Mouse (Mus musculus) heart, embryonic 13.5 days (tissue): ENCODE data around the gene Fcgr1. TPM values are rescaled to one million over a fixed set of nuclear protein-coding genes. Genes with fewer than 3 reads are reported as not detected.
"Not testable (repeated sequence)": the region's sequence is repeated elsewhere in the genome, so short reads cannot be mapped to it uniquely, and the experiment has no call there.

Experiments used
- ATAC-seq: fragments of 200-750 bp; cut with Nextera tagmentation; 2 replicates; pipeline ENCODE4 v1.8.0; 2017; ENCODE audit warnings: moderate TSS enrichment; ENCODE audit not compliant: insufficient number of reproducible peaks, low FRiP score, low TSS enrichment; ENCODE audit errors: extremely low read depth
- H3K27ac ChIP-seq: fragments of 300-500 bp; sonication (generic); replicated peaks from 2 replicates; pipeline ENCODE4 v1.5.1; 2015; ENCODE audit warnings: moderate library complexity, mild to moderate bottlenecking, inconsistent platforms
- H3K27me3 ChIP-seq: fragments of 300-500 bp; sonication (generic); replicated peaks from 2 replicates; pipeline ENCODE4 v1.6.1; 2015; ENCODE audit warnings: mild to moderate bottlenecking, inconsistent platforms
- H3K36me3 ChIP-seq: fragments of 300-500 bp; sonication (generic); 2 replicates; pipeline ENCODE4 v1.6.1; 2015; ENCODE audit warnings: mild to moderate bottlenecking, inconsistent platforms
- H3K4me1 ChIP-seq: fragments of 300-500 bp; sonication (generic); 2 replicates; pipeline ENCODE4 v1.6.1; 2015; ENCODE audit warnings: inconsistent platforms
- H3K4me2 ChIP-seq: fragments of 300-500 bp; sonication (generic); 2 replicates; pipeline ENCODE4 v1.6.1; 2015; ENCODE audit warnings: inconsistent platforms, mild to moderate bottlenecking, moderate library complexity
- H3K4me3 ChIP-seq: fragments of 300-500 bp; sonication (generic); 2 replicates; pipeline ENCODE4 v1.5.1; 2015; ENCODE audit warnings: moderate library complexity, mild to moderate bottlenecking, inconsistent platforms
- H3K9ac ChIP-seq: fragments of 300-500 bp; sonication (generic); 2 replicates; pipeline ENCODE4 v1.6.1; 2015; ENCODE audit warnings: inconsistent platforms, mild to moderate bottlenecking, moderate library complexity
- H3K9me3 ChIP-seq: fragments of 300-500 bp; sonication (generic); 2 replicates; pipeline ENCODE4 v1.6.1; 2016; ENCODE audit warnings: inconsistent platforms
- WGBS: fragments of 180-500 bp; shearing (Covaris S2); methylation state at CpG from one replicate; pipeline ENCODE4 v1.1.7; 2015; ENCODE audit warnings: mixed read lengths; 5-methylcytosine and 5-hydroxymethylcytosine counted together
- polyA plus RNA-seq: library from polyadenylated mRNA; unstranded; fragments of >200 nt; fragmentation: Nextera tagmentation; extraction: Ambion mirVana; gene quantifications from 2 replicates; pipeline ENCODE4 v1.2.1, GENCODE M21; 2015

Fcgr1 gene
- polyA plus RNA-seq, 1 experiment from 2014 or later = 1.3 TPM

- Histone ChIP-seq H3K36me3 (no peaks in the 10 kb centered on the region), H3K9ac (peak overlapping the region; percentile 61; the same call in 1 of the 2 replicates), H3K27me3 (peaks cover 96% of the 10 kb centered on the region), H3K4me1 (peaks cover 29% of the 10 kb centered on the region), H3K4me3 (peak overlapping the region; percentile 52), H3K27ac (no peak overlapping the region), H3K9me3 (no peaks in the 10 kb centered on the region), H3K4me2 (peak overlapping the region; percentile 76)
- 2% methylated on average over 25 of the region's 25 CpGs for WGBS
- no peak for ATAC-seq
Measured at GRCm38 (mm10) chr3:96333396-96334174, 39.8 kb upstream of the Fcgr1 start.

GRCm38 (mm10) chr3:96332631-96333395 lies 39.0 kb upstream of the Fcgr1 start:
- H3K27ac ChIP-seq = no peak overlapping the region
- no peak overlapping the region for H3K9ac ChIP-seq
- H3K36me3 ChIP-seq = no peaks in the 10 kb centered on the region
- peaks cover 29% of the 10 kb centered on the region for H3K4me1 ChIP-seq
- WGBS = 3% methylated on average over 27 of the region's 27 CpGs
- no peaks in the 10 kb centered on the region for H3K9me3 ChIP-seq
- H3K27me3 ChIP-seq = peaks cover 89% of the 10 kb centered on the region
- peak overlapping the region; percentile 52 for H3K4me3 ChIP-seq
- ATAC-seq = no peak
- H3K4me2 ChIP-seq = peak overlapping the region; percentile 76

GRCm38 (mm10) chr3:96332000-96332399 lies 38.2 kb upstream of the Fcgr1 start:
- peaks cover 87% of the 10 kb centered on the region for H3K27me3 ChIP-seq
- H3K9ac ChIP-seq = peak overlapping the region; percentile 52; the same call in 1 of the 2 replicates
- ATAC-seq = no peak
- H3K9me3 ChIP-seq = no peaks in the 10 kb centered on the region
- WGBS = 24% methylated on average over 14 of the region's 14 CpGs
- peak overlapping the region; percentile 52 for H3K4me3 ChIP-seq
- no peaks in the 10 kb centered on the region for H3K36me3 ChIP-seq
- peak overlapping the region; percentile 76 for H3K4me2 ChIP-seq
- no peak overlapping the region for H3K27ac ChIP-seq
- H3K4me1 ChIP-seq = peaks cover 35% of the 10 kb centered on the region

GRCm38 (mm10) chr3:96331438-96331837 lies 37.7 kb upstream of the Fcgr1 start:
- H3K36me3 ChIP-seq = no peaks in the 10 kb centered on the region
- ATAC-seq = no peak
- H3K9me3 ChIP-seq = no peaks in the 10 kb centered on the region
- no peak overlapping the region for H3K4me2 ChIP-seq
- H3K27me3 ChIP-seq = peaks cover 85% of the 10 kb centered on the region
- H3K4me3 ChIP-seq = no peak overlapping the region
- peaks cover 35% of the 10 kb centered on the region for H3K4me1 ChIP-seq
- H3K27ac ChIP-seq = no peak overlapping the region
- WGBS = 64% methylated on average over 7 of the region's 7 CpGs
- H3K9ac ChIP-seq = no peak overlapping the region

- Histone ChIP-seq H3K27ac (no peak overlapping the region), H3K4me3 (no peak overlapping the region), H3K27me3 (peaks cover 85% of the 10 kb centered on the region), H3K9me3 (no peaks in the 10 kb centered on the region), H3K9ac (no peak overlapping the region), H3K36me3 (no peaks in the 10 kb centered on the region), H3K4me2 (no peak overlapping the region), H3K4me1 (peaks cover 35% of the 10 kb centered on the region)
- 68% methylated on average over 7 of the region's 7 CpGs for WGBS
- no peak for ATAC-seq
Measured at GRCm38 (mm10) chr3:96330603-96331002, 36.8 kb upstream of the Fcgr1 start.

- H3K9ac ChIP-seq = no peak overlapping the region
- 81% methylated on average over 4 of the region's 4 CpGs for WGBS
- H3K27me3 ChIP-seq = peaks cover 84% of the 10 kb centered on the region
Measured at GRCm38 (mm10) chr3:96330181-96330580, 36.4 kb upstream of the Fcgr1 start.

GRCm38 (mm10) chr3:96328730-96329387 lies 35.1 kb upstream of the Fcgr1 start:
- peak overlapping the region; percentile 80; the same call in 1 of the 2 replicates for H3K9ac ChIP-seq
- 16% methylated on average over 15 of the region's 15 CpGs for WGBS
- peak overlapping the region; percentile 73 for H3K4me2 ChIP-seq
- ATAC-seq = no peak
- peaks cover 27% of the 10 kb centered on the region for H3K4me1 ChIP-seq
- H3K27me3 ChIP-seq = peaks cover 86% of the 10 kb centered on the region
- H3K36me3 ChIP-seq = no peaks in the 10 kb centered on the region
- peak overlapping the region; percentile 52 for H3K4me3 ChIP-seq
- no peak overlapping the region for H3K27ac ChIP-seq
- no peaks in the 10 kb centered on the region for H3K9me3 ChIP-seq

More at GRCm38 (mm10) chr3:96330181-96330580, 36.4 kb upstream of the Fcgr1 start:
- H3K9me3 ChIP-seq = no peaks in the 10 kb centered on the region
- H3K4me1 ChIP-seq = peaks cover 35% of the 10 kb centered on the region
- no peak overlapping the region for H3K4me2 ChIP-seq
- no peak overlapping the region for H3K4me3 ChIP-seq
- no peaks in the 10 kb centered on the region for H3K36me3 ChIP-seq
- no peak for ATAC-seq
- no peak overlapping the region for H3K27ac ChIP-seq

GRCm38 (mm10) chr3:96328060-96328729 lies 34.4 kb upstream of the Fcgr1 start:
- under 1% methylated on average over 49 of the region's 49 CpGs for WGBS
- H3K9me3 ChIP-seq, H3K36me3 ChIP-seq, H3K27ac ChIP-seq: not testable (repeated sequence)
- peak overlapping the region; percentile 52 for H3K4me3 ChIP-seq
- peak overlapping the region; percentile 73 for H3K4me2 ChIP-seq
- peak overlapping the region; percentile 80 for H3K9ac ChIP-seq
- ATAC-seq = peak; percentile 78; the same call in 1 of the 2 replicates
- H3K27me3 ChIP-seq = peaks cover 85% of the 10 kb centered on the region
- peaks cover 21% of the 10 kb centered on the region for H3K4me1 ChIP-seq

GRCm38 (mm10) chr3:96327647-96328046 lies 33.9 kb upstream of the Fcgr1 start:
- H3K27ac ChIP-seq = no peak overlapping the region
- 0 out of 2 replicates have a peak, but pooled peaks have one; percentile 10 for ATAC-seq
- peak overlapping the region; percentile 80 for H3K9ac ChIP-seq

GRCm38 (mm10) chr3:96327131-96327530 lies 33.4 kb upstream of the Fcgr1 start:
- Histone ChIP-seq H3K9me3 (no peaks in the 10 kb centered on the region), H3K4me3 (peak overlapping the region; percentile 52), H3K9ac (no peak overlapping the region), H3K36me3 (no peaks in the 10 kb centered on the region), H3K4me1 (peaks cover 11% of the 10 kb centered on the region; the same call in 1 of the 2 replicates), H3K27me3 (peaks cover 83% of the 10 kb centered on the region), H3K27ac (no peak overlapping the region), H3K4me2 (peak overlapping the region; percentile 73)
- 5% methylated on average over 6 of the region's 6 CpGs for WGBS
- ATAC-seq = no peak

More at GRCm38 (mm10) chr3:96327647-96328046, 33.9 kb upstream of the Fcgr1 start:
- H3K4me3 ChIP-seq = peak overlapping the region; percentile 52
- H3K4me2 ChIP-seq = peak overlapping the region; percentile 73
- 0% methylated on average over 17 of the region's 18 CpGs for WGBS
- H3K4me1 ChIP-seq = peaks cover 15% of the 10 kb centered on the region
- peaks cover 83% of the 10 kb centered on the region for H3K27me3 ChIP-seq
- no peaks in the 10 kb centered on the region for H3K36me3 ChIP-seq
- H3K9me3 ChIP-seq = no peaks in the 10 kb centered on the region
